Mouse (Mus musculus): ENCODE results near the gene Exo1. TPM values are rescaled to one million over a fixed set of nuclear protein-coding genes. Genes with fewer than 3 reads are reported as not detected.
A peak's percentile ranks its signal among the peaks of the same experiment; 100 is the strongest.

Exo1 gene
- total and polyA plus RNA-seq, 3 experiments, result 74.2 to 1,192 (median 82.9) TPM

DNA sequence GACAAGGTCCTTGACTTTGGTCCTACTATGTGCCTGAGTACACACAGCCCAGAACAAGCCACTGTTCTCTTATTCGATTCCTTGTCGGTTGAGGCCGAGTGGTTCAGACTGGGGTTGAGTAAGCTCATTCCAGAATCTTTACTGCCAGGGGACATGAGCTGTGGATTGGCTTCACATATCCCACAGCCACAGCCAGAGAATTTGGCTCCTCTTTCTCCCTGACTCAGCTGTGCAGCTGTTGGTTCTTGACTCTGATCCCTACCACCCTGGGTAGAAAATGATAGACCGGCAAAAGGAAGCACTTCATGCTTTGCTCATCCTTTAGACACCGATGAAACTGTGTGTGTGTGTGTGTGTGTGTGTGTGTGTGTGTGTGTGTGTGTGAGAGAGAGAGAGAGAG, 51.0 kb downstream of the Exo1 start:
- Histone ChIP-seq H3K36me3 (ENCODE audit: control insufficient read depth in 1 of 2, insufficient read depth in 2 of 2, low read length in 2 of 2) (no peaks in the 10 kb centered on the region), H3K4me3 (ENCODE audit: control insufficient read depth in 1 of 2, insufficient read depth in 1 of 2, low read depth in 2 of 2, low read length in 2 of 2) (no peak overlapping the region), H3K9me3 (replicated peaks; ENCODE audit: insufficient read depth, low read length) (no peaks in the 10 kb centered on the region), H3K9ac (ENCODE audit: control insufficient read depth, low read depth, low read length, poor library complexity, severe bottlenecking) (no peak overlapping the region), H3K79me2 (ENCODE audit: control insufficient read depth, insufficient read depth, low read length, poor library complexity) (no peaks in the 10 kb centered on the region), H3K4me1 (ENCODE audit: control insufficient read depth in 1 of 2, insufficient read depth in 2 of 2, low read length in 2 of 2) (no peaks in the 10 kb centered on the region), H3K27ac (ENCODE audit: control insufficient read depth, low read depth, low read length) (no peak overlapping the region), H3K27me3 (ENCODE audit: control insufficient read depth in 1 of 2, insufficient read depth in 2 of 2, low read length in 2 of 2) (no peaks in the 10 kb centered on the region; a peak in 1 of 4 replicates)
- TF ChIP-seq RCOR1 (IDR thresholded peaks at IDR 0.05; ENCODE audit: low read depth, low read length), result no peak
- no peak for TF ChIP-seq MYC (IDR thresholded peaks at IDR 0.05; ENCODE audit: low read depth, low read length)
- TF ChIP-seq USF2 (IDR thresholded peaks at IDR 0.05; ENCODE audit: borderline replicate concordance in 1 of 2, insufficient read depth in 1 of 2, low read depth in 1 of 2, low read length in 2 of 2), result no peak
- TF ChIP-seq POLR2AphosphoS5 (IDR thresholded peaks at IDR 0.05; ENCODE audit: borderline replicate concordance, low read depth, low read length), result no peak
- no peak for TF ChIP-seq TAL1 (IDR thresholded peaks at IDR 0.05; ENCODE audit: low read length)
- no peak for TF ChIP-seq CHD1 (IDR thresholded peaks at IDR 0.05; ENCODE audit: low read depth, low read length)
- DNase-seq (ENCODE audit: low read depth, low spot score), result no peak

DNA sequence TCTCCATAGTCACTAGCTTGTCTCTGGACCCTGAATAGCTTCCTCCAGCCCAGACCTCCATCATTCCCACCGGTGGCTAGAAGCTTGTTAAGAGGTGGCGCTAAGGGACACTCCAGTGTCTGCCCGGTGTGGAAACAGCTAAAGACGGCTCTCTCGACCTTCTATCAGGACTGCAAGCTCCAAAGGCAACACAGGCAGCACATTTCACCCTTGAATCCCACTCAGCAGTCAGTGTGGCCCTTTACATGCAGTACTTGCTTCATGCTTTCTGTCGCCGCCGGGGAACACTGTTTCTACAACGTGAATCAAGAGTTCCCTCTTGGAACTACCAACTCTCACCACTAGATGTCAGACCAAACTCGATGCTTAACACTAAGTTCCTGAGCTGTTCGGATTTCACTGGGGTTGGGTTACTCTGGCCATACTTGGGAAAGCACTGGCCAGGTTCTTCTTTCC, 55.9 kb downstream of the Exo1 start:
- H3K4me1 ChIP-seq (ENCODE audit: control insufficient read depth in 1 of 2, insufficient read depth in 2 of 2, low read length in 2 of 2), result no peaks in the 10 kb centered on the region
- H3K27me3 ChIP-seq (ENCODE audit: control insufficient read depth in 1 of 2, insufficient read depth in 2 of 2, low read length in 2 of 2), result no peaks in the 10 kb centered on the region
- H3K4me3 ChIP-seq (ENCODE audit: control insufficient read depth in 1 of 2, insufficient read depth in 1 of 2, low read depth in 2 of 2, low read length in 2 of 2), result no peak overlapping the region
- no peaks in the 10 kb centered on the region for H3K79me2 ChIP-seq (ENCODE audit: control insufficient read depth, insufficient read depth, low read length, poor library complexity)
- no peak overlapping the region for H3K9ac ChIP-seq (ENCODE audit: control insufficient read depth, low read depth, low read length, poor library complexity, severe bottlenecking)
- H3K9me3 ChIP-seq (replicated peaks; ENCODE audit: insufficient read depth, low read length), result no peaks in the 10 kb centered on the region
- no peaks in the 10 kb centered on the region for H3K36me3 ChIP-seq (ENCODE audit: control insufficient read depth in 1 of 2, insufficient read depth in 2 of 2, low read length in 2 of 2)
- DNase-seq (ENCODE audit: low read depth, low spot score), result peak; percentile 86
- TF ChIP-seq ZC3H11A (IDR thresholded peaks at IDR 0.05; ENCODE audit: low read depth, low read length), result peak; percentile 80
- TF ChIP-seq MXI1 (IDR thresholded peaks at IDR 0.05; ENCODE audit: low read depth, low read length), result no peak
- peak; percentile 45 to 91 (median 78); a peak in 5 of 6 replicates for TF ChIP-seq CTCF (IDR thresholded peaks at IDR 0.05 in 2 of 3, conservative IDR thresholded peaks at IDR 0.05 in 1 of 3; ENCODE audit: control insufficient read depth in 1 of 3, insufficient read depth in 1 of 3, low read depth in 2 of 3, low read length in 3 of 3, poor library complexity in 1 of 3, severe bottlenecking in 1 of 3)
- TF ChIP-seq MAX (IDR thresholded peaks at IDR 0.05; ENCODE audit: low read length), result no peak
- no peak for TF ChIP-seq MEF2A (IDR thresholded peaks at IDR 0.05; ENCODE audit: extremely low read depth, insufficient replicate concordance, low read depth, low read length, poor library complexity, severe bottlenecking)
- TF ChIP-seq RAD21 (IDR thresholded peaks at IDR 0.05; ENCODE audit: low read depth, low read length), result peak; percentile 96
- no peak for TF ChIP-seq EP300 (IDR thresholded peaks at IDR 0.05; ENCODE audit: low read depth in 1 of 2, low read length in 2 of 2)
- no peak for TF ChIP-seq NELFE (IDR thresholded peaks at IDR 0.05; ENCODE audit: low read depth, low read length)
- TF ChIP-seq SMC3 (IDR thresholded peaks at IDR 0.05; ENCODE audit: low read depth, low read length), result peak; percentile 93
- TF ChIP-seq GATA1 (IDR thresholded peaks at IDR 0.05; ENCODE audit: low read depth, low read length), result no peak
- no peak overlapping the region for H3K27ac ChIP-seq (ENCODE audit: control insufficient read depth, low read depth, low read length)
